Mouse (Mus musculus) hindbrain, embryonic 13.5 days (tissue): ENCODE measurements at regions not wholly inside any gene's neighbourhood (a gene's known extent, or its start where the extent isn't known, plus 50 kb on each side); places are given as distances from the start of the nearest gene placed in this dataset.
"Not testable (repeated sequence)": the region's sequence is repeated elsewhere in the genome, so short reads cannot be mapped to it uniquely, and the experiment has no call there.

ENCODE experiments used
- ATAC-seq: fragments of 200-750 bp; cut with Nextera tagmentation; 2 replicates; pipeline ENCODE4 v1.8.0; 2017; ENCODE audit warnings: moderate TSS enrichment; ENCODE audit not compliant: low FRiP score
- H3K27ac ChIP-seq: fragments of 300-500 bp; sonication (generic); 2 replicates; pipeline ENCODE4 v1.5.1; 2015; ENCODE audit warnings: inconsistent platforms, mild to moderate bottlenecking, moderate library complexity
- H3K27me3 ChIP-seq: fragments of 300-500 bp; sonication (generic); 2 replicates; pipeline ENCODE4 v1.6.1; 2015; ENCODE audit warnings: mild to moderate bottlenecking, inconsistent platforms
- H3K36me3 ChIP-seq: fragments of 300-500 bp; sonication (generic); 2 replicates; pipeline ENCODE4 v1.6.1; 2015; ENCODE audit warnings: mild to moderate bottlenecking, inconsistent platforms
- H3K4me1 ChIP-seq: fragments of 300-500 bp; sonication (generic); replicated peaks from 2 replicates; pipeline ENCODE4 v1.6.1; 2015; ENCODE audit warnings: inconsistent platforms
- H3K4me2 ChIP-seq: fragments of 300-500 bp; sonication (generic); 2 replicates; pipeline ENCODE4 v1.6.1; 2015; ENCODE audit warnings: inconsistent platforms, mild to moderate bottlenecking, moderate library complexity
- H3K4me3 ChIP-seq: fragments of 300-500 bp; sonication (generic); 2 replicates; pipeline ENCODE4 v1.5.1; 2015; ENCODE audit warnings: mild to moderate bottlenecking, inconsistent platforms
- H3K9ac ChIP-seq: fragments of 300-500 bp; sonication (generic); 2 replicates; pipeline ENCODE4 v1.6.1; 2015; ENCODE audit warnings: mild to moderate bottlenecking, inconsistent platforms
- H3K9me3 ChIP-seq: fragments of 300-500 bp; sonication (generic); 2 replicates; pipeline ENCODE4 v1.6.1; 2016; ENCODE audit warnings: inconsistent platforms
- WGBS: fragments of 180-500 bp; shearing (Covaris S2); methylation state at CpG from one replicate; pipeline ENCODE4 v1.1.7; 2015; 5-methylcytosine and 5-hydroxymethylcytosine counted together

DNA sequence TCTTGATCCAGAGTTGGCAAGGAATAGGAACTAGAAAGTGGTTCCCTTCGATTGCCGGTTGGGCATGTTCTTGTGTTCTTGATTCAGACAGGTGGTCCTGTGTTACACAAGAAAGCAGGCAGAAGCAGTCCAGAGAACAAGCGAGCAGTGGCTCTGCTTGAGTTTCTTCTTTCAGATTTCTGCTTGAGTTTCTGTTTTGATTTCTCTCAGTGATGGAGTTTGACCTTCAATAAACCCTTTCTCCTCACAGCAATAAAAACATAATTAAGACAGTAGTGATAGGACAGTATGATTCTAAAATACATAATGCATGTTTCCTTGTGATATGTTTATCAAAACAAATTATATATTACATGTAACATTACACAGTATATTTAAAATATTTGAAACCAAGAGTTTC lies 59.1 kb downstream of the Klf6 start:
- Histone ChIP-seq H3K27me3 (no peaks in the 10 kb centered on the region), H3K9ac (no peak overlapping the region), H3K4me1 (no peaks in the 10 kb centered on the region), H3K4me2 (no peak overlapping the region), H3K27ac (no peak overlapping the region), H3K36me3 (no peaks in the 10 kb centered on the region), H3K4me3 (no peak overlapping the region), H3K9me3 (no peaks in the 10 kb centered on the region)
- WGBS, result 89% methylated on average over 3 of the region's 3 CpGs
- no peak for ATAC-seq

DNA sequence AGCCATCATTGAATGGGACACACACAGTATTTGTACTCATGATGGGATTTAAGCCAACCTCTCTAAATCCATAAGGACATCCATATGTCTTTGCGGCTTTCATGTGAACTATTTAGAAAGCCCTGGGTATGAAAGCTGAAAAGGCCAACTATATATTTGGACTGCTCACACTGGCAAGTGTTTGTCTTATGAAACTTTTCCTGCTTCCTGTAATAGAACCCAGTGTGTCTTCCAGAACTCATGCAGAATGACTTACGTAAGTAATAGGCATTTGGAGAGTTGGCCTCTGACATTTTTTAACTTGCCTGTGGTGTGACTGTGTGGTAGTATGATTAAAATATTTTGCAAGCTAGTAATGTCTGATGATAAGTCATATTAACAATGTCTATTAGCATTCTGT lies 70.2 kb downstream of the Klf6 start:
- no peak overlapping the region for H3K4me2 ChIP-seq
- H3K27me3 ChIP-seq, result no peaks in the 10 kb centered on the region
- no peaks in the 10 kb centered on the region for H3K9me3 ChIP-seq
- H3K4me3 ChIP-seq, result no peak overlapping the region
- H3K36me3 ChIP-seq, result no peaks in the 10 kb centered on the region
- no peak for ATAC-seq
- no peaks in the 10 kb centered on the region for H3K4me1 ChIP-seq
- no peak overlapping the region for H3K9ac ChIP-seq
- 91% methylated on average over 2 of the region's 2 CpGs for WGBS
- no peak overlapping the region for H3K27ac ChIP-seq

DNA sequence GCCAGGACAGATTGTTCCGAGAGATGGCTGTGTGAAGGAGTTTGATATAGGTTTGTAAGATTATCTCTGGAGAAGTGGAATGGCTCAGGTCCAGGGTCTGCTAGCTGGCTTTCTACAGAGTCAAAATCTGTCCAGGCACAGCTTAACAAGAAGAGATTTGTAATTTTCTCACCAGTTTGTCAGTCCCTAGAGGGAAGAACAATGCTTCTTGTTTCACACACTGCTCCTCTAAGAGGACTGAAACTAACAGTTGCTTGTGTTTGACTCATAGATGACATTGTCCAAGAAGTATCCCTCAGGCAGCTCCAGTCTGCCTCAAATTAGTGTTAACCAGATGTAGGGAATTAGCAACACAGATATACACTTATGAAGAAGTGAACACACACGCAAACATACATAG lies 76.2 kb downstream of the Klf6 start:
- no peaks in the 10 kb centered on the region for H3K27me3 ChIP-seq
- no peaks in the 10 kb centered on the region for H3K4me1 ChIP-seq
- WGBS, result 98% methylated on average over 2 of the region's 2 CpGs
- H3K4me2 ChIP-seq, result no peak overlapping the region
- no peaks in the 10 kb centered on the region for H3K36me3 ChIP-seq
- H3K27ac ChIP-seq, result no peak overlapping the region
- no peak overlapping the region for H3K4me3 ChIP-seq
- H3K9ac ChIP-seq, result no peak overlapping the region
- ATAC-seq, result no peak
- H3K9me3 ChIP-seq, result no peaks in the 10 kb centered on the region

DNA sequence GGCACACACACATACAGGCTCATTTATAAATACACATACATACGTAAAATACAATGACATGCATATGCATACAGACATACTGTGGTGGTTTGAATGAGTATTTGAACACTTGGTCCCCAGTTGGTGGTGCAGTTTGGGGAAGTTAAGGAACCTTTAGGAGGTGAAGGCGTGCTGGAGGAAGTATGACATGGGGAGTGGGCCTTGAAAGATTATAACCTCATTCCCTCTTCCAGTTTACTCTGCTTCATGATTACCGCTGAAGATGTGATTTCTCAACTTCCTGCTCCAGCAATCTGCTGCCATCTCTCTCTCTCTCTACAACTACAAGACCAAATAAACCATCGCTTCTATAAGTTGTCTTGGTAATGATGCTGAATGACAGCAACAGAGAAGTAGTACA lies 76.7 kb downstream of the Klf6 start:
- Histone ChIP-seq H3K27ac (no peak overlapping the region), H3K9me3 (no peaks in the 10 kb centered on the region), H3K9ac (no peak overlapping the region), H3K4me3 (no peak overlapping the region), H3K4me2 (no peak overlapping the region), H3K4me1 (no peaks in the 10 kb centered on the region), H3K27me3 (no peaks in the 10 kb centered on the region), H3K36me3 (no peaks in the 10 kb centered on the region)
- no peak for ATAC-seq
- WGBS, result 95% methylated on average over 4 of the region's 4 CpGs

DNA sequence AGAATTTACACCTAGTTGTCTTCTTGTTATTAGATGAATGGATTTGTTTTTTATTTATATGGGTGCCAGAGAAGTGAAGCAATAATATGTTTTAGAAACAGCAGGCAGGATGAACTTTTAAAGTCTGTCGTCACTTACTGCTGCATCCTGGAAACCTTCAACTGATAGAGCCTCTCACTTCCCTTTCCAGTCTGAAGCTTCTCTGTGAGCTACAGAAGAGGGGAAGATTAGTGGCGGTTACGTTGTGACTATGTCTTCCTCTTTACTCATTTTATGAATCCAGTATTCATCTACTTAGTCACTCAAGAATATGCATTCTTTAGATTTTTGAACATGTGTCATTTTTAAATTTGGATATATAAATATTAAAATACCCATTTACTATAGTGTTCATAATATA lies 78.1 kb downstream of the Klf6 start:
- no peak overlapping the region for H3K9ac ChIP-seq
- no peak for ATAC-seq
- H3K9me3 ChIP-seq, result no peaks in the 10 kb centered on the region
- no peaks in the 10 kb centered on the region for H3K4me1 ChIP-seq
- WGBS, result 88% methylated on average over 3 of the region's 3 CpGs
- no peaks in the 10 kb centered on the region for H3K27me3 ChIP-seq
- no peak overlapping the region for H3K4me3 ChIP-seq
- H3K27ac ChIP-seq, result no peak overlapping the region
- no peak overlapping the region for H3K4me2 ChIP-seq
- no peaks in the 10 kb centered on the region for H3K36me3 ChIP-seq

DNA sequence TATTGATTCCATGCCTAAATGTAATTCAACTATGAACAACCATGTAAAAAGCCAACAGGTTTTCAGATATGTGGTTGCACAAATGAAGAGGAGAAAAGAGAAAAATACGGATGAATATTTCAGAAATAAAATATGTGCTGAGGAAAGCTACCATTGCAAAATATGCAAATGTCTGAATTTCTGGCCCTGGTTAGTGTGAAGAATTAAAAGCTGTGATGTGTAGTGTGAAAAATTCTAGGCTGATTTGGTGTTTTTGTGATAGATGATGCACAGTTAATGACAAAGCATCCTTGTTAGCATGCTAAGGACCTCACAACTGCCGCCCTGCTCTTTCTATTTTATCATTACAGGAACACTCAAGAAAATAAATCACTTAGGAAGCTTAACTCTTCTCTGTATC lies 91.6 kb downstream of the Klf6 start:
- Histone ChIP-seq H3K4me2 (no peak overlapping the region), H3K4me1 (no peaks in the 10 kb centered on the region), H3K27me3 (no peaks in the 10 kb centered on the region), H3K27ac (no peak overlapping the region), H3K9ac (no peak overlapping the region), H3K4me3 (no peak overlapping the region), H3K9me3 (no peaks in the 10 kb centered on the region), H3K36me3 (no peaks in the 10 kb centered on the region)
- ATAC-seq, result no peak
- 77% methylated on average over 2 of the region's 2 CpGs for WGBS

DNA sequence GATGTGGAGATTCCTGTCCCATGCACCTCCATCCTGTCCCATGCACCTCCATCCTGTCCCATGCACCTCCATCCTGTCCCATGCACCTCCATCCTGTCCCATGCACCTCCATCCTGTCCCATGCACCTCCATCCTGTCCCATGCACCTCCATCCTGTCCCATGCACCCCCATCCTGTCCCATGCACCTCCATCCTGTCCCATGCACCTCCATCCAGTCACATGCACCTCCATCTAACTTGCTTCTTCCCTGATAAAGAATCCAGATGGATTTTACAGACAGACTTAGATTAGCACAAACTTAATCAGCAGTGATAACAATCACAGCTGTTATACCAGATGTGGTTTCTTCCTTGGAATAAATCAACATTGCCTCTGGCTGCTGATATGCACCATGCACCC lies 93.8 kb downstream of the Klf6 start:
- not testable (repeated sequence) for H3K27ac ChIP-seq, H3K4me2 ChIP-seq, H3K9ac ChIP-seq, H3K4me1 ChIP-seq, H3K4me3 ChIP-seq, H3K36me3 ChIP-seq, H3K9me3 ChIP-seq, H3K27me3 ChIP-seq, ATAC-seq

DNA sequence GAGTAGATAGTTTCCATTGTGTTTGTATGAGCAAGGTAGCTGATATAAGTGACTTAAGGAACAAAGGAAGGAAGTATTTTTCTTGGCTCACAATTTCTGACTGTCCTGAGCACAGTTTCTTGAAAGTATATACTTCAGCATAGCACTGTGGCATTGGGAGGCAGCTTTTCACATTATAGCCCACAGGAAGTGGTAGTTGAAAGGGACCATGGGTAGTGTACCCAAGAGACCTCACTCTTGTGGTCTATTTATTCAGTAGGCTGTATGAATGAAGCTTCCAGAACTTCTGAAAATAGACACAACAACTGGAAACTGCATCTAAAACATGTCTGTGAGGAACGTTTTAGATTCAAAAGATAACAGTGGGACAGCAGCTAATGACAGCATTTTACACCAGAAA lies 94.9 kb downstream of the Klf6 start:
- 41% methylated on average over 1 of the region's 1 CpGs for WGBS
- no peak overlapping the region for H3K27ac ChIP-seq
- no peak overlapping the region for H3K9ac ChIP-seq
- H3K4me1 ChIP-seq, result no peaks in the 10 kb centered on the region
- H3K9me3 ChIP-seq, result no peaks in the 10 kb centered on the region
- no peak overlapping the region for H3K4me3 ChIP-seq
- no peak for ATAC-seq
- no peaks in the 10 kb centered on the region for H3K36me3 ChIP-seq
- no peak overlapping the region for H3K4me2 ChIP-seq
- no peaks in the 10 kb centered on the region for H3K27me3 ChIP-seq

DNA sequence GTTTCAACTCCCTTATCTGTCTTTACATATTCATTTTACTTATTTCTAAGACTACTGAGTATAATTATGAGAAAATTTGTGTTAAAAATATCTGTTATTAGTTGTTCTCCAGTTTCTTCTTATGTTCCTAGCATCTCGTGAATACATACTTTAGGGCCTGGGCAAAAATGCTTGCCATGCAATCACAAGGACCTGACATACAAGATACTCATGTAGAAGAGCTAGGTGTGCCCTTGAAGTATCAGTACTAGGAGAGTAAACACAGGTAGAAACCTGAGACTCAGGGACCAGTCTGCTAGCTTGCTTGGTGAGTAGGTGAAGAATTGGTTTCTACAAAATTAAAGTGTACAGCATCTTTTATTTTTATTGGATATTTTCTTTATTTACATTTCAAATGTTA lies 101.7 kb downstream of the Klf6 start:
- H3K4me2 ChIP-seq, result no peak overlapping the region
- WGBS, result 97% methylated on average over 1 of the region's 1 CpGs
- no peaks in the 10 kb centered on the region for H3K27me3 ChIP-seq
- no peaks in the 10 kb centered on the region for H3K4me1 ChIP-seq
- no peak overlapping the region for H3K4me3 ChIP-seq
- no peak overlapping the region for H3K27ac ChIP-seq
- no peak overlapping the region for H3K9ac ChIP-seq
- no peaks in the 10 kb centered on the region for H3K36me3 ChIP-seq
- no peaks in the 10 kb centered on the region for H3K9me3 ChIP-seq
- no peak for ATAC-seq

DNA sequence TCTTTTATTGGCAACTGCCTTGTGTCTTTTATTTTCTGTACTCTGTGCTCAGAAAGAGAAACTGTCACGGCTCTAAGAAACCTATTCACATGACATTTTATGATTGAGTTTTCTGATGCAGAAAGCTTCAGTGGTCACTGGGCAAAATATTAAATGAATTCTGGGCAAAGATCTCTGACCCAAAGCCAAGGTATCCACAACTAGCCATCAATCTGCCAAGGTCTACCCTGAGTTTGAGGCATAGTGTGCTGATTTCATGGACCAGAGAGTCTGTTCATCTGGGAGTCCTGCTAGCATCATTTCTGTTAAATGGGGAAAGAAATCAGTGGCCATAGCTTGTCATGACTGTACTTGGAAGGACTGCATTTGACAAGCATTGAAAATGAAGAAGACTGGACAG lies 103.3 kb downstream of the Klf6 start:
- H3K36me3 ChIP-seq, result no peaks in the 10 kb centered on the region
- H3K4me2 ChIP-seq, result no peak overlapping the region
- H3K4me3 ChIP-seq, result no peak overlapping the region
- no peaks in the 10 kb centered on the region for H3K4me1 ChIP-seq
- H3K27me3 ChIP-seq, result no peaks in the 10 kb centered on the region
- no peaks in the 10 kb centered on the region for H3K9me3 ChIP-seq
- WGBS, result 87% methylated on average over 1 of the region's 1 CpGs
- no peak overlapping the region for H3K27ac ChIP-seq
- no peak overlapping the region for H3K9ac ChIP-seq
- no peak for ATAC-seq

DNA sequence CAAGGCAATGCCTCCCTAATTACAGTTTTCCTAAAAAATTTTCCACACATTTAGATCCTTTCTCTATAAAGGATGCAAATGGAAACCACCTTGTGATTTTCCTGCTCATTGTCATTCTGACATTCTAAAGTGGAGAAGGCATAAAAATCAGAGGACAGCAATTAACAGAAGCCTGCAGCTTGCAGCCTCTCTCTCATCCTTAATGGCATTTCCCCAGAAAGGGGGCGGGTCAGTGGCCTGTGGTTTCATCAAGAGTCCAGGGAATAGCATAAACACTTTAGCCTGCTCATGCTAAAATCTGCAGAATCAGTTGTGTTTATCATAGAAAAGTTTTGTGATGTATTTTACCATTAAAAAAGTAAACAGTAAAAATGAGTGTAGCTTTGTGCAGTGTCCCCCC lies 117.3 kb downstream of the Klf6 start:
- Histone ChIP-seq H3K36me3 (no peaks in the 10 kb centered on the region), H3K27me3 (no peaks in the 10 kb centered on the region), H3K9ac (no peak overlapping the region), H3K4me2 (no peak overlapping the region), H3K9me3 (no peaks in the 10 kb centered on the region), H3K4me1 (no peaks in the 10 kb centered on the region), H3K4me3 (no peak overlapping the region), H3K27ac (no peak overlapping the region)
- WGBS, result 73% methylated on average over 1 of the region's 1 CpGs
- no peak for ATAC-seq

DNA sequence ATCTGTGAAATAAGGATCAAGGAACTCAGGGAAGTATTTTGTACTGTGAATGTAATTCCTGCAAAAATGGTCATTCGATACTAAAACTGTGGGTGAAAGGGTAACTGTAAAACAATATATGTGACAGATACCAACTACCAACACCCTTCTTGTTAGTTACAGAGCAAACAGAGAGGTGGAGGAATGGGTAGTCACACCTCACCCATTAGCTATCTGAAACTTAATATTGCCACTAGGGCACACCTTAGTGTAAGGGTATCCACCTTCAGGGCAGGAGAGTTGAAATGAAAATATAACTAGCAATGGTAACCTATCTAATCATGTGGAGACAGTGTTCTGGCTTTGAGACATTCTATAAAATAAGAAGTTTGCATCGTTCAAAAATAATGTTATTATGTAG lies 126.2 kb downstream of the Klf6 start:
- Histone ChIP-seq H3K27ac (no peak overlapping the region), H3K9me3 (no peaks in the 10 kb centered on the region), H3K36me3 (no peaks in the 10 kb centered on the region), H3K27me3 (no peaks in the 10 kb centered on the region), H3K4me3 (no peak overlapping the region), H3K4me2 (no peak overlapping the region), H3K4me1 (no peaks in the 10 kb centered on the region), H3K9ac (no peak overlapping the region)
- WGBS, result 97% methylated on average over 2 of the region's 2 CpGs
- no peak for ATAC-seq

DNA sequence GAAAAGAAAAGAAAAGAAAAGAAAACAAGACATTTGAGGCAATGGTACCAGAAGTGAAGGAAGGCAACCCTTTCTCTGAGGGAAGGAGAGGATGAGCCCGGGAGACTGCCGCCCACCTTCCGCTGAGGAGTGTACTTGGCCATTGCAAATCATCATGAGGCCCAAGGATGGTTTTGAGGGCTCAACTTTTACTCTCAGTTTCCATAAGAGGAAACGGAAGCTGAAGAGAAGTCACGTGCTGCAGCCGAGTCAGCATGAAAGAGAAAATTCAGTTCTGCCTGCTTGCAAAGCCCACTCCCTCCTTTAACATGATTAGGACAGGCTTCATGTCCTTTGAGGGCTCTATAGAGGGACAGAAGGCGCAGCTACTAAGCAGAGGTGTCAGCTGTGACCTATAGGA lies 127.1 kb downstream of the Klf6 start:
- no peak overlapping the region for H3K4me2 ChIP-seq
- H3K4me1 ChIP-seq, result no peaks in the 10 kb centered on the region
- WGBS, result 88% methylated on average over 7 of the region's 7 CpGs
- no peaks in the 10 kb centered on the region for H3K9me3 ChIP-seq
- H3K9ac ChIP-seq, result no peak overlapping the region
- H3K4me3 ChIP-seq, result no peak overlapping the region
- no peak overlapping the region for H3K27ac ChIP-seq
- H3K27me3 ChIP-seq, result no peaks in the 10 kb centered on the region
- no peaks in the 10 kb centered on the region for H3K36me3 ChIP-seq
- ATAC-seq, result no peak

DNA sequence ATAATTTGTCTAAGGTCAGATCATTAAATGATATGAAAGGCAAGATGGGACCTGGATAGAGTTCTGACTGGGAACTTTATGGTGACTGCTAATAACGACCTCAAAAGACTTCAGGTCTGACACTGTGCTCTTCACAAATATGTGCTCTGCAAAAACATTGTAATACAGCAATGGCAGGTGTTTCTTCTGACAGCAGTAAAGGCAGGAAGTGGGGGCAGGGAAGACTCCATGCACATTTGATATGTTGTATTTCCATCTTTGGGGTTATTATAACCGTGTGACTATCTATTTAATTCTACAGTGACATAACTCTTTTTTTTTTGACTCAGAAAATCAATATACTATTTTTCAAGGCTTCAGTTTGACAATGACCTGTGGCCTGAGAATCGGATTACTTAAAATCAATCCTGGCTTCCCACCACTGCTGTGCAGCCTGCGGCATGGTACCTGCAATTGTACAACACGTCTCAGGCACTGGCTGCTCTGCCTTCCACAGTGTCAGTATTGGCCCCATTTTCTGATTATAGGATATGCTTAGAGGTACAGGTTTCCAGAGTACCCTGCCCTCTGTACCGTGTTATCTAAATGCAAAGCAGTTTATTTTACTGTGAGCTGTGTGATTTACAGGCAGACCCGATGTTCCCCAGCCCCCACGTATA lies 139.4 kb downstream of the Klf6 start:
- Histone ChIP-seq H3K4me2 (no peak overlapping the region), H3K4me1 (peaks cover 6% of the 10 kb centered on the region; the same call in 1 of the 2 replicates), H3K27me3 (no peaks in the 10 kb centered on the region), H3K9me3 (no peaks in the 10 kb centered on the region), H3K36me3 (no peaks in the 10 kb centered on the region), H3K4me3 (no peak overlapping the region), H3K27ac (no peak overlapping the region), H3K9ac (no peak overlapping the region)
- WGBS, result 77% methylated on average over 8 of the region's 8 CpGs
- ATAC-seq, result no peak
